13 mouse cellular contexts compared by ENCODE assay signal in the genomic region with DNA sequence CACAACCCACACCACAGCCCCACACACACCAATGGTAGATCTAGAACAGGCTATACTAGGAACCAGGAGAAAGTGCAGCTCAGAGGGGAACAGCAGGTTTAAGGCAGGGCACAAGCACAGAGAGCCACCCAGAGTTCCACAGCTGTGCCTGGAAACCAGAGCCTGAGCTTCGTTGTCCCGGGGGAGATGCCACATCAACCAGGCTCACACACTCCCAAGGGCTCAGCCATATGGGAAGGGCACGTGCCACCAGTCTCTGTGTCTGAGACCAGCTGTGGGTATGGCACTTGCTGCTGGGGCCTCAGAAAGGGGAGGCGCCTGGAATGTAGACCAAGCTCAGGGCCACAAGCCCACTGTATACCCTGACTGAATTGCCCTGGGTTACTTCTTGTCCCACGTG. TPM values are rescaled to one million over a fixed set of nuclear protein-coding genes. Genes with fewer than 3 reads are reported as not detected.
DNase-seq lines count a peak whose midpoint lies in the region; ATAC-seq lines count a peak whose summit lies in the region.
"Had no signal": no experiment of that assay in that cellular context is flagged by ENCODE, and none has a peak within 500 bp of the region (broad histone marks: within the 10 kb centered on the region; RNA-seq: fewer than 3 reads in every experiment).

No protein-coding gene starts in this region.

- H3K9me3 ChIP-seq in forebrain, embryonic 12.5 days = no peaks in the 10 kb centered on the region
- H3K9me3 ChIP-seq in forebrain, embryonic 11.5 days (ENCODE audit: control insufficient read depth, low read length) = no peaks in the 10 kb centered on the region
- H3K9me3 ChIP-seq in forebrain, embryonic 16.5 days (ENCODE audit: control insufficient read depth, low read length) = no peaks in the 10 kb centered on the region
- H3K9me3 ChIP-seq in midbrain, embryonic 15.5 days = no peaks in the 10 kb centered on the region

- intact Hi-C loops in left cerebral cortex, postnatal 4 days (cut with DNase I) = no loop called here

- ATAC-seq in forebrain, embryonic 12.5 days (ENCODE audit: low FRiP score) = peak; percentile 16; the same call in 1 of the 2 replicates
- ATAC-seq in forebrain, embryonic 11.5 days (replicated peaks; ENCODE audit: low FRiP score) = no peak
- peak; percentile 18; the same call in 1 of the 2 replicates for ATAC-seq in forebrain, embryonic 16.5 days
- peak; percentile 34; the same call in 1 of the 2 replicates for ATAC-seq in midbrain, embryonic 15.5 days (replicated peaks)
- ATAC-seq: intestine, embryonic 16.5 days had no signal

- no peak for DNase-seq in forebrain, embryonic 11.5 days (ENCODE audit: low spot score)
- peak; percentile 28 for DNase-seq in left cerebral cortex, postnatal 4 days
- no peak for DNase-seq in left cerebral cortex, adult 8-10 months (ENCODE audit: low spot score in 2 of 2)
- DNase-seq in embryo, embryonic 9.5 days (ENCODE audit: extremely low spot score) = no peak
- no peak for DNase-seq in T-cell, adult 2 months (ENCODE audit: low spot score)
- DNase-seq: gastrocnemius, postnatal 25 days; lung, postnatal 36 days; right cerebral cortex, postnatal 25 days had no signal

- H3K9ac ChIP-seq in forebrain, embryonic 12.5 days = no peak overlapping the region
- H3K9ac ChIP-seq in forebrain, embryonic 11.5 days (ENCODE audit: low read length) = no peak overlapping the region
- H3K9ac ChIP-seq in forebrain, embryonic 16.5 days (replicated peaks; ENCODE audit: low read depth, low read length) = no peak overlapping the region
- no peak overlapping the region for H3K9ac ChIP-seq in midbrain, embryonic 15.5 days

- no peak overlapping the region for H3K4me3 ChIP-seq in forebrain, embryonic 12.5 days (replicated peaks)
- no peak overlapping the region for H3K4me3 ChIP-seq in forebrain, embryonic 11.5 days (ENCODE audit: low read depth, low read length)
- H3K4me3 ChIP-seq in forebrain, embryonic 16.5 days (replicated peaks; ENCODE audit: low read length) = no peak overlapping the region
- no peak overlapping the region for H3K4me3 ChIP-seq in midbrain, embryonic 15.5 days
- H3K4me3 ChIP-seq: layer of hippocampus, adult 2 months had no signal

- H3K27me3 ChIP-seq in forebrain, embryonic 12.5 days = no peaks in the 10 kb centered on the region
- no peaks in the 10 kb centered on the region for H3K27me3 ChIP-seq in forebrain, embryonic 11.5 days (ENCODE audit: control insufficient read depth, insufficient read depth, low read length)
- no peaks in the 10 kb centered on the region for H3K27me3 ChIP-seq in forebrain, embryonic 16.5 days (replicated peaks; ENCODE audit: control insufficient read depth, insufficient read depth, low read length)
- no peaks in the 10 kb centered on the region for H3K27me3 ChIP-seq in midbrain, embryonic 15.5 days (replicated peaks)

- H3K4me2 ChIP-seq in forebrain, embryonic 12.5 days = no peak overlapping the region
- no peak overlapping the region for H3K4me2 ChIP-seq in forebrain, embryonic 11.5 days (ENCODE audit: low read depth, low read length, severe bottlenecking)
- H3K4me2 ChIP-seq in forebrain, embryonic 16.5 days (ENCODE audit: low read length) = no peak overlapping the region
- H3K4me2 ChIP-seq in midbrain, embryonic 15.5 days = no peak overlapping the region

- H3K4me1 ChIP-seq in forebrain, embryonic 12.5 days = peaks cover 48% of the 10 kb centered on the region
- H3K4me1 ChIP-seq in forebrain, embryonic 11.5 days (replicated peaks; ENCODE audit: control insufficient read depth, insufficient read depth, low read length) = 0 out of 2 replicates have a peak, but pooled peaks cover 3% of the 10 kb centered on the region
- peaks cover 45% of the 10 kb centered on the region for H3K4me1 ChIP-seq in forebrain, embryonic 16.5 days (replicated peaks; ENCODE audit: control insufficient read depth, insufficient read depth, low read length)
- H3K4me1 ChIP-seq in midbrain, embryonic 15.5 days = peaks cover 54% of the 10 kb centered on the region

- WGBS in forebrain, embryonic 12.5 days = 85% methylated on average over 5 of the region's 5 CpGs
- WGBS in forebrain, embryonic 11.5 days = 86% methylated on average over 5 of the region's 5 CpGs
- WGBS in forebrain, embryonic 16.5 days = 53% methylated on average over 5 of the region's 5 CpGs
- WGBS in midbrain, embryonic 15.5 days = 60% methylated on average over 5 of the region's 5 CpGs

- H3K27ac ChIP-seq in forebrain, embryonic 12.5 days = peak overlapping the region; percentile 9; the same call in 1 of the 2 replicates
- H3K27ac ChIP-seq in forebrain, embryonic 11.5 days (ENCODE audit: low read depth, low read length) = no peak overlapping the region
- H3K27ac ChIP-seq in forebrain, embryonic 16.5 days (ENCODE audit: low read length) = no peak overlapping the region
- H3K27ac ChIP-seq in midbrain, embryonic 15.5 days = peak overlapping the region; percentile 15; the same call in 1 of the 2 replicates
- H3K27ac ChIP-seq: layer of hippocampus, adult 2 months had no signal

- peaks cover 69% of the 10 kb centered on the region for H3K36me3 ChIP-seq in forebrain, embryonic 12.5 days (replicated peaks)
- peaks cover 10% of the 10 kb centered on the region for H3K36me3 ChIP-seq in forebrain, embryonic 11.5 days (ENCODE audit: control insufficient read depth, insufficient read depth, low read length)
- peaks cover 5% of the 10 kb centered on the region for H3K36me3 ChIP-seq in forebrain, embryonic 16.5 days (ENCODE audit: control insufficient read depth, insufficient read depth)
- peaks cover 6% of the 10 kb centered on the region; the same call in 1 of the 2 replicates for H3K36me3 ChIP-seq in midbrain, embryonic 15.5 days (replicated peaks)

RNA-seq across cellular contexts. Expression of gene Tnrc18, which starts 36.9 kb away (rescaled TPM):
- 56.8 and 64.6 TPM in 2 replicates for polyA plus RNA-seq in forebrain, embryonic 12.5 days (2016; fragmentation: Nextera tagmentation; extraction: Ambion mirVana)
- polyA plus RNA-seq in forebrain, embryonic 11.5 days (2014; fragmentation: Nextera tagmentation; extraction: Ambion mirVana) = 55.2 and 55.7 TPM in 2 replicates
- 100 to 1,000 TPM; 232 to 250 TPM for total RNA-seq in left cerebral cortex, postnatal 4 days (2021)
- total RNA-seq in left cerebral cortex, adult 8-10 months (2022) = 100 to 1,000 TPM; 112 to 134 (median 116) TPM
- 34.8 and 40.4 TPM in 2 replicates for polyA plus RNA-seq in forebrain, embryonic 16.5 days (2015; fragmentation: Nextera tagmentation; extraction: Ambion mirVana)
- 36.3 and 38.6 TPM in 2 replicates for polyA plus RNA-seq in midbrain, embryonic 15.5 days (2015; fragmentation: Nextera tagmentation; extraction: Ambion mirVana)

Comparison
In these comparisons a context has a peak if more than half of its experiments do, and no peak if none do; other contexts are left out.
1. H3K27ac ChIP-seq: peak in forebrain, embryonic 12.5 days (single experiment) and midbrain, embryonic 15.5 days (single experiment); none in forebrain, embryonic 11.5 days (single experiment) and forebrain, embryonic 16.5 days (single experiment).